Mouse (Mus musculus): Measurements from ENCODE around the gene Sncb. TPM values are rescaled to one million over a fixed set of nuclear protein-coding genes. Genes with fewer than 3 reads are reported as not detected.

Sncb gene
- total RNA-seq (2017) = not detected in 2 replicates

GRCm38 (mm10) chr13:54766192-54766768, at the start of gene Sncb:
Gene Sncb, minus strand, starts transcription at chr13:54766595.
- ATAC-seq (replicated peaks in 1 of 2; ENCODE audit: insufficient read depth in 1 of 2, low FRiP score in 2 of 2, low TSS enrichment in 1 of 2, low read depth in 1 of 2, poor library complexity in 2 of 2, severe bottlenecking in 2 of 2) = peak; percentile 37 to 62

GRCm38 (mm10) chr13:54813381-54813780, 47.0 kb upstream of the Sncb start:
- no peak for ATAC-seq (replicated peaks in 1 of 2; ENCODE audit: insufficient read depth in 1 of 2, low FRiP score in 2 of 2, low TSS enrichment in 1 of 2, low read depth in 1 of 2, poor library complexity in 2 of 2, severe bottlenecking in 2 of 2)

GRCm38 (mm10) chr13:54811476-54811875, 45.1 kb upstream of the Sncb start:
- no peak for ATAC-seq (replicated peaks in 1 of 2; ENCODE audit: insufficient read depth in 1 of 2, low FRiP score in 2 of 2, low TSS enrichment in 1 of 2, low read depth in 1 of 2, poor library complexity in 2 of 2, severe bottlenecking in 2 of 2)

- ATAC-seq (replicated peaks in 1 of 2; ENCODE audit: insufficient read depth in 1 of 2, low FRiP score in 2 of 2, low TSS enrichment in 1 of 2, low read depth in 1 of 2, poor library complexity in 2 of 2, severe bottlenecking in 2 of 2) = no peak
Observed at GRCm38 (mm10) chr13:54808067-54808466, 41.7 kb upstream of the Sncb start.

- ATAC-seq (replicated peaks in 1 of 2; ENCODE audit: insufficient read depth in 1 of 2, low FRiP score in 2 of 2, low TSS enrichment in 1 of 2, low read depth in 1 of 2, poor library complexity in 2 of 2, severe bottlenecking in 2 of 2) = no peak
Observed at GRCm38 (mm10) chr13:54806434-54806976, 40.1 kb upstream of the Sncb start.

GRCm38 (mm10) chr13:54805134-54805838, 38.9 kb upstream of the Sncb start:
- no peak for ATAC-seq (replicated peaks in 1 of 2; ENCODE audit: insufficient read depth in 1 of 2, low FRiP score in 2 of 2, low TSS enrichment in 1 of 2, low read depth in 1 of 2, poor library complexity in 2 of 2, severe bottlenecking in 2 of 2)

- no peak for ATAC-seq (replicated peaks in 1 of 2; ENCODE audit: insufficient read depth in 1 of 2, low FRiP score in 2 of 2, low TSS enrichment in 1 of 2, low read depth in 1 of 2, poor library complexity in 2 of 2, severe bottlenecking in 2 of 2)
Observed at GRCm38 (mm10) chr13:54803010-54803409, 36.6 kb upstream of the Sncb start.

- no peak for ATAC-seq (replicated peaks in 1 of 2; ENCODE audit: insufficient read depth in 1 of 2, low FRiP score in 2 of 2, low TSS enrichment in 1 of 2, low read depth in 1 of 2, poor library complexity in 2 of 2, severe bottlenecking in 2 of 2)
Observed at GRCm38 (mm10) chr13:54800206-54800605, 33.8 kb upstream of the Sncb start.

GRCm38 (mm10) chr13:54799701-54800100, 33.3 kb upstream of the Sncb start:
- ATAC-seq (replicated peaks in 1 of 2; ENCODE audit: insufficient read depth in 1 of 2, low FRiP score in 2 of 2, low TSS enrichment in 1 of 2, low read depth in 1 of 2, poor library complexity in 2 of 2, severe bottlenecking in 2 of 2) = peak; percentile 42 to 74; a peak in 2 of 4 replicates

GRCm38 (mm10) chr13:54798740-54799139, 32.3 kb upstream of the Sncb start:
- ATAC-seq (replicated peaks in 1 of 2; ENCODE audit: insufficient read depth in 1 of 2, low FRiP score in 2 of 2, low TSS enrichment in 1 of 2, low read depth in 1 of 2, poor library complexity in 2 of 2, severe bottlenecking in 2 of 2) = no peak

- ATAC-seq (replicated peaks in 1 of 2; ENCODE audit: insufficient read depth in 1 of 2, low FRiP score in 2 of 2, low TSS enrichment in 1 of 2, low read depth in 1 of 2, poor library complexity in 2 of 2, severe bottlenecking in 2 of 2) = no peak
Observed at GRCm38 (mm10) chr13:54797861-54798643, 31.7 kb upstream of the Sncb start.

- peak in 1 of 2 experiments; percentile 47; a peak in 1 of 4 replicates for ATAC-seq (replicated peaks in 1 of 2; ENCODE audit: insufficient read depth in 1 of 2, low FRiP score in 2 of 2, low TSS enrichment in 1 of 2, low read depth in 1 of 2, poor library complexity in 2 of 2, severe bottlenecking in 2 of 2)
Observed at GRCm38 (mm10) chr13:54797356-54797755, 31.0 kb upstream of the Sncb start.

- no peak for ATAC-seq (replicated peaks in 1 of 2; ENCODE audit: insufficient read depth in 1 of 2, low FRiP score in 2 of 2, low TSS enrichment in 1 of 2, low read depth in 1 of 2, poor library complexity in 2 of 2, severe bottlenecking in 2 of 2)
Observed at GRCm38 (mm10) chr13:54794843-54795242, 28.4 kb upstream of the Sncb start.

GRCm38 (mm10) chr13:54794002-54794577, 27.7 kb upstream of the Sncb start:
- ATAC-seq (replicated peaks in 1 of 2; ENCODE audit: insufficient read depth in 1 of 2, low FRiP score in 2 of 2, low TSS enrichment in 1 of 2, low read depth in 1 of 2, poor library complexity in 2 of 2, severe bottlenecking in 2 of 2) = no peak

GRCm38 (mm10) chr13:54792259-54793230, 26.1 kb upstream of the Sncb start:
- no peak for ATAC-seq (replicated peaks in 1 of 2; ENCODE audit: insufficient read depth in 1 of 2, low FRiP score in 2 of 2, low TSS enrichment in 1 of 2, low read depth in 1 of 2, poor library complexity in 2 of 2, severe bottlenecking in 2 of 2)

GRCm38 (mm10) chr13:54789561-54790397, 23.4 kb upstream of the Sncb start:
- no peak for ATAC-seq (replicated peaks in 1 of 2; ENCODE audit: insufficient read depth in 1 of 2, low FRiP score in 2 of 2, low TSS enrichment in 1 of 2, low read depth in 1 of 2, poor library complexity in 2 of 2, severe bottlenecking in 2 of 2)
